Comparison of ENCODE assay signal across 25 mouse cellular contexts in genomic region chr6:140750371-140751080, GRCm38 (mm10). TPM values are rescaled to one million over a fixed set of nuclear protein-coding genes. Genes with fewer than 3 reads are reported as not detected.
DNase-seq lines count a peak whose midpoint lies in the region; ATAC-seq and TF ChIP-seq lines count a peak whose summit lies in the region.
"Had no signal": no experiment of that assay in that cellular context is flagged by ENCODE, and none has a peak within 500 bp of the region (broad histone marks: within the 10 kb centered on the region; RNA-seq: fewer than 3 reads in every experiment).

No protein-coding gene starts in this region.

- no peaks in the 10 kb centered on the region for H3K4me1 ChIP-seq in kidney, embryonic 14.5 days (ENCODE audit: control insufficient read depth, insufficient read depth, low read length)
- H3K4me1 ChIP-seq in CH12.LX (ENCODE audit: control insufficient read depth in 1 of 2, insufficient read depth in 2 of 2) = no peaks in the 10 kb centered on the region
- no peaks in the 10 kb centered on the region for H3K4me1 ChIP-seq in intestine, postnatal 0 days (replicated peaks; ENCODE audit: control insufficient read depth, insufficient read depth, low read length)
- H3K4me1 ChIP-seq: embryonic facial prominence, embryonic 15.5 days; forebrain, embryonic 12.5 days; heart, embryonic 15.5 days; midbrain, embryonic 13.5 days had no signal

- dilution Hi-C loops in CH12.LX (cut with MboI; ENCODE audit: extremely low pct_ligation_motif_present, extremely low pct_unique_long_range_greater_than_20kb, low sequenced_read_pairs) = no loop called here

- WGBS in kidney, embryonic 14.5 days = 71% methylated on average over 8 of the region's 8 CpGs
- WGBS in intestine, postnatal 0 days = 78% methylated on average over 8 of the region's 8 CpGs

- H3K27me3 ChIP-seq in kidney, embryonic 14.5 days (ENCODE audit: control insufficient read depth, insufficient read depth, low read length) = no peaks in the 10 kb centered on the region
- H3K27me3 ChIP-seq in CH12.LX (replicated peaks) = no peaks in the 10 kb centered on the region
- H3K27me3 ChIP-seq in intestine, postnatal 0 days (replicated peaks; ENCODE audit: control insufficient read depth, insufficient read depth, low read length) = no peaks in the 10 kb centered on the region
- H3K27me3 ChIP-seq: embryonic facial prominence, embryonic 15.5 days; forebrain, embryonic 12.5 days; heart, embryonic 15.5 days; midbrain, embryonic 13.5 days had no signal

- no peak for ATAC-seq in kidney, embryonic 14.5 days (ENCODE audit: low FRiP score, low TSS enrichment)
- no peak for ATAC-seq in intestine, postnatal 0 days
- ATAC-seq: activated CD4-positive, CD25-positive, alpha-beta regulatory T cell, adult 4 months; hindbrain, embryonic 16.5 days; liver, postnatal 0 days; midbrain, embryonic 13.5 days had no signal

- no peak overlapping the region for H3K27ac ChIP-seq in kidney, embryonic 14.5 days (ENCODE audit: low read depth, low read length)
- H3K27ac ChIP-seq in CH12.LX (ENCODE audit: insufficient read depth, low read depth) = no peak overlapping the region
- no peak overlapping the region for H3K27ac ChIP-seq in intestine, postnatal 0 days (ENCODE audit: low read depth, low read length)
- H3K27ac ChIP-seq: embryonic facial prominence, embryonic 15.5 days; forebrain, embryonic 12.5 days; heart, embryonic 15.5 days; macrophage; midbrain, embryonic 13.5 days had no signal

- TF ChIP-seq CTCF in CH12.LX (conservative IDR thresholded peaks at IDR 0.05 in 1 of 2, IDR thresholded peaks at IDR 0.05 in 1 of 2; ENCODE audit: low read depth in 2 of 2, low read length in 2 of 2) = no peak
- TF ChIP-seq CTCF in intestine, postnatal 0 days (IDR thresholded peaks at IDR 0.05; ENCODE audit: low read depth) = no peak

- no peaks in the 10 kb centered on the region for H3K36me3 ChIP-seq in kidney, embryonic 14.5 days (ENCODE audit: control insufficient read depth, insufficient read depth, low read length)
- H3K36me3 ChIP-seq in CH12.LX (replicated peaks in 1 of 2; ENCODE audit: control insufficient read depth in 1 of 2, insufficient read depth in 1 of 2, low read length in 1 of 2) = no peaks in the 10 kb centered on the region
- H3K36me3 ChIP-seq in intestine, postnatal 0 days (ENCODE audit: control insufficient read depth, insufficient read depth) = no peaks in the 10 kb centered on the region
- H3K36me3 ChIP-seq: embryonic facial prominence, embryonic 15.5 days; forebrain, embryonic 12.5 days; heart, embryonic 15.5 days; midbrain, embryonic 13.5 days had no signal

- in situ Hi-C loops in CH12.LX (cut with MboI; ENCODE audit: low pct_ligation_motif_present, low pct_unique_long_range_greater_than_20kb, low sequenced_read_pairs) = loop anchor here (25.0 kb wide), 1 partner anchor 487 kb away; the partner anchor contains the start of gene Pde3a

- 0 out of 2 replicates have a peak, but pooled peaks cover 6% of the 10 kb centered on the region for H3K9me3 ChIP-seq in kidney, embryonic 14.5 days (ENCODE audit: control insufficient read depth, low read length)
- H3K9me3 ChIP-seq in CH12.LX (replicated peaks; ENCODE audit: low read length) = no peaks in the 10 kb centered on the region
- H3K9me3 ChIP-seq in intestine, postnatal 0 days (ENCODE audit: control insufficient read depth) = no peaks in the 10 kb centered on the region

- H3K4me3 ChIP-seq in kidney, embryonic 14.5 days (ENCODE audit: low read length) = no peak overlapping the region
- H3K4me3 ChIP-seq in CH12.LX (replicated peaks in 1 of 3; ENCODE audit: low read depth in 2 of 3, low read length in 2 of 3, poor library complexity in 1 of 3) = no peak overlapping the region
- no peak overlapping the region for H3K4me3 ChIP-seq in intestine, postnatal 0 days (ENCODE audit: low read depth, low read length)
- H3K4me3 ChIP-seq: embryonic facial prominence, embryonic 15.5 days; forebrain, embryonic 12.5 days; heart, embryonic 15.5 days; midbrain, embryonic 13.5 days; myocyte had no signal

- no peak for TF ChIP-seq POLR2A in CH12.LX (IDR thresholded peaks at IDR 0.05; ENCODE audit: low read depth, low read length)

- no peak overlapping the region for H3K4me2 ChIP-seq in kidney, embryonic 14.5 days (replicated peaks; ENCODE audit: low read depth, low read length)
- H3K4me2 ChIP-seq in CH12.LX (ENCODE audit: insufficient read depth, low read depth, poor library complexity, severe bottlenecking) = no peak overlapping the region
- no peak overlapping the region for H3K4me2 ChIP-seq in intestine, postnatal 0 days (replicated peaks; ENCODE audit: low read depth)
- H3K4me2 ChIP-seq: embryonic facial prominence, embryonic 15.5 days; forebrain, embryonic 12.5 days; heart, embryonic 15.5 days; midbrain, embryonic 13.5 days had no signal

- peak; percentile 23 for DNase-seq in kidney, adult 11 months
- DNase-seq in CH12.LX (ENCODE audit: extremely low read depth) = no peak
- DNase-seq in fibroblast of lung, adult 2 months (ENCODE audit: low read depth) = peak; percentile 69
- DNase-seq in kidney, postnatal 10 days = peak; percentile 16
- DNase-seq in spleen, adult 12 weeks (ENCODE audit: low spot score) = no peak
- no peak for DNase-seq in layer of hippocampus, postnatal 36 days
- DNase-seq: adrenal gland, postnatal 36 days; cerebellum, adult 9-10 months; liver, postnatal 0 days; retina, postnatal 1 day had no signal

- no peak for TF ChIP-seq EP300 in CH12.LX (IDR thresholded peaks at IDR 0.05; ENCODE audit: low read length)

- no peak for TF ChIP-seq RAD21 in CH12.LX (IDR thresholded peaks at IDR 0.05; ENCODE audit: low read depth, low read length)

- no peaks in the 10 kb centered on the region for H3K79me2 ChIP-seq in CH12.LX (replicated peaks; ENCODE audit: control insufficient read depth, extremely low read depth, insufficient read depth, poor library complexity, severe bottlenecking)

- no peak overlapping the region for H3K9ac ChIP-seq in kidney, embryonic 14.5 days (ENCODE audit: low read depth, low read length)
- H3K9ac ChIP-seq in CH12.LX (ENCODE audit: insufficient read depth, low read depth) = no peak overlapping the region
- no peak overlapping the region for H3K9ac ChIP-seq in intestine, postnatal 0 days (ENCODE audit: low read depth, low read length)
- H3K9ac ChIP-seq: embryonic facial prominence, embryonic 15.5 days; forebrain, embryonic 12.5 days; heart, embryonic 15.5 days; liver, postnatal 0 days; midbrain, embryonic 13.5 days had no signal

TF ChIP-seq in CH12.LX, 34 proteins besides CTCF, POLR2A, EP300 and RAD21:
- TF ChIP-seq ZKSCAN1 (IDR thresholded peaks at IDR 0.05; ENCODE audit: borderline replicate concordance, low read depth, low read length) (no peak), BHLHE40 (IDR thresholded peaks at IDR 0.05; ENCODE audit: low read depth, low read length) (peak; percentile 64; the same call in 1 of the 2 replicates)

RNA-seq across cellular contexts. Expression of gene Gm11077, which starts 21.4 kb away (rescaled TPM):
- polyA plus RNA-seq in kidney, embryonic 14.5 days (2014; fragmentation: Nextera tagmentation; extraction: Ambion mirVana) = not detected in 2 replicates
- total RNA-seq in CH12.LX (2012; rRNA removed) (not detected in 2 replicates), CH12.LX (2014; rRNA removed) (not detected in 2 replicates)
- not detected in 2 replicates for polyA plus RNA-seq in CH12.LX (2012; ENCODE audit: insufficient read length, low read depth)
- polyA plus RNA-seq in intestine, postnatal 0 days (2015; fragmentation: Nextera tagmentation; extraction: Ambion mirVana) = not detected in 2 replicates
- total RNA-seq in layer of hippocampus, postnatal 36 days (2021) = not detected
- total RNA-seq: adrenal gland, postnatal 36 days; gastrocnemius, postnatal 4 days; layer of hippocampus, postnatal 14 days; left cerebral cortex, postnatal 14 days had no signal
- polyA plus RNA-seq: activated CD4-positive, CD25-positive, alpha-beta regulatory T cell, adult 4 months; embryonic facial prominence, embryonic 15.5 days; forebrain, embryonic 12.5 days; heart, embryonic 15.5 days; hindbrain, embryonic 16.5 days; limb, embryonic 14.5 days; liver, postnatal 0 days; macrophage; midbrain, embryonic 13.5 days; myocyte; small intestine, adult 2 months had no signal

Comparison
In these comparisons a context has a peak if more than half of its experiments do, and no peak if none do; other contexts are left out.
1. DNase-seq: peak in kidney, adult 11 months (single experiment), fibroblast of lung, adult 2 months (single experiment) and kidney, postnatal 10 days (single experiment); none in CH12.LX (single experiment), spleen, adult 12 weeks (single experiment) and layer of hippocampus, postnatal 36 days (0 of 2).